Mouse (Mus musculus) MEL (cell line): ENCODE results near the gene Ttll8. TPM values are rescaled to one million over a fixed set of nuclear protein-coding genes. Genes with fewer than 3 reads are reported as not detected.

Experiments used
- DNase-seq: peaks from one replicate; pipeline ENCODE4 v3.0.0; 2011; ENCODE audit warnings: low read depth, low spot score
- H3K27ac ChIP-seq: 2 replicates; pipeline ENCODE4 v1.5.1; 2012; ENCODE audit warnings: low read depth, mild to moderate bottlenecking, control low read depth, low read length, moderate library complexity; ENCODE audit not compliant: control insufficient read depth
- H3K27me3 ChIP-seq, 2 experiments: fragments of 150-350 bp in 1 of 2; sonication (generic) in 1 of 2; 2 replicates each; pipeline ENCODE4 v1.6.1; 2012; ENCODE audit warnings: low read length in 2 of 2, mild to moderate bottlenecking in 2 of 2, improper control_type of control experiment in 1 of 2, moderate library complexity in 1 of 2; ENCODE audit not compliant: insufficient read depth in 2 of 2, control insufficient read depth in 1 of 2
- H3K36me3 ChIP-seq, 2 experiments: 2 replicates each; pipeline ENCODE4 v1.6.1; 2012 to 2014; ENCODE audit warnings: low read length in 2 of 2, improper control_type of control experiment in 1 of 2, inconsistent platforms in 1 of 2, mild to moderate bottlenecking in 1 of 2; ENCODE audit not compliant: insufficient read depth in 2 of 2, control insufficient read depth in 1 of 2
- H3K4me1 ChIP-seq, 2 experiments: fragments of 150-350 bp in 1 of 2; sonication (generic) in 1 of 2; 2 replicates each; pipeline ENCODE4 v1.6.1; 2012; ENCODE audit warnings: low read length in 2 of 2, improper control_type of control experiment in 1 of 2, mild to moderate bottlenecking in 1 of 2; ENCODE audit not compliant: insufficient read depth in 2 of 2, control insufficient read depth in 1 of 2
- H3K4me3 ChIP-seq, 2 experiments: fragments of 150-350 bp in 1 of 2; sonication (generic) in 1 of 2; 2 replicates each; pipeline ENCODE4 v1.5.1; 2012; ENCODE audit warnings: low read depth in 2 of 2, low read length in 2 of 2, mild to moderate bottlenecking in 2 of 2, moderate library complexity in 2 of 2, control low read depth in 1 of 2, improper control_type of control experiment in 1 of 2; ENCODE audit not compliant: control insufficient read depth in 1 of 2, insufficient read depth in 1 of 2
- H3K79me2 ChIP-seq: 2 replicates; pipeline ENCODE4 v1.6.1; 2012; ENCODE audit warnings: mild to moderate bottlenecking, low read length, moderate library complexity; ENCODE audit not compliant: control insufficient read depth, poor library complexity, insufficient read depth
- H3K9ac ChIP-seq: 2 replicates; pipeline ENCODE4 v1.6.1; 2012; ENCODE audit warnings: low read depth, mild to moderate bottlenecking, control low read depth, low read length, moderate library complexity; ENCODE audit not compliant: control insufficient read depth, poor library complexity, severe bottlenecking
- H3K9me3 ChIP-seq: fragments of 150-350 bp; sonication (generic); replicated peaks from 2 replicates; pipeline ENCODE4 v1.6.1; 2012; ENCODE audit warnings: mild to moderate bottlenecking, low read length, improper control_type of control experiment, moderate library complexity; ENCODE audit not compliant: insufficient read depth
- CHD1 ChIP-seq: IDR thresholded peaks from 2 replicates; pipeline ENCODE4 v1.6.1; 2012; ENCODE audit warnings: low read depth, mild to moderate bottlenecking, inconsistent platforms, low read length, improper control_type of control experiment
- CHD2 ChIP-seq: IDR thresholded peaks from 2 replicates; pipeline ENCODE4 v1.6.1; 2011; ENCODE audit warnings: low read length, improper control_type of control experiment
- CTCF ChIP-seq, 3 experiments: IDR thresholded peaks in 2 of 3; conservative IDR thresholded peaks in 1 of 3; 2 replicates each; pipeline ENCODE4 v1.5.1; 2011 to 2012; ENCODE audit warnings: low read length in 3 of 3, low read depth in 2 of 3, mild to moderate bottlenecking in 2 of 3, improper control_type of control experiment in 1 of 3, inconsistent platforms in 1 of 3, mixed read lengths in 1 of 3, moderate library complexity in 1 of 3; ENCODE audit not compliant: control insufficient read depth in 1 of 3, insufficient read depth in 1 of 3, poor library complexity in 1 of 3, severe bottlenecking in 1 of 3
- E2F4 ChIP-seq: IDR thresholded peaks from 2 replicates; pipeline ENCODE4 v1.6.1; 2011; ENCODE audit warnings: low read depth, low read length, improper control_type of control experiment, borderline replicate concordance
- EP300 ChIP-seq, 2 experiments: IDR thresholded peaks; 2 replicates each; pipeline ENCODE4 v1.6.1; 2011; ENCODE audit warnings: improper control_type of control experiment in 2 of 2, low read length in 2 of 2, low read depth in 1 of 2, mild to moderate bottlenecking in 1 of 2
- ETS1 ChIP-seq: IDR thresholded peaks from 2 replicates; pipeline ENCODE4 v1.6.1; 2012; ENCODE audit warnings: low read depth, mild to moderate bottlenecking, inconsistent platforms, low read length, improper control_type of control experiment, moderate library complexity
- GABPA ChIP-seq: IDR thresholded peaks from 2 replicates; pipeline ENCODE4 v1.6.1; 2012; ENCODE audit warnings: low read depth, mild to moderate bottlenecking, inconsistent platforms, low read length, improper control_type of control experiment, moderate library complexity
- HCFC1 ChIP-seq: IDR thresholded peaks from 2 replicates; pipeline ENCODE4 v1.6.1; 2012; ENCODE audit warnings: low read depth, mild to moderate bottlenecking, inconsistent platforms, low read length, improper control_type of control experiment, moderate library complexity
- JUND ChIP-seq: IDR thresholded peaks from 2 replicates; pipeline ENCODE4 v1.6.1; 2011; ENCODE audit warnings: low read depth, mild to moderate bottlenecking, improper control_type of control experiment, low read length
- MAFK ChIP-seq: IDR thresholded peaks from 2 replicates; pipeline ENCODE4 v1.6.1; 2011; ENCODE audit warnings: low read depth, mild to moderate bottlenecking, low read length, improper control_type of control experiment, borderline replicate concordance
- MAX ChIP-seq: IDR thresholded peaks from 2 replicates; pipeline ENCODE4 v1.6.1; 2011; ENCODE audit warnings: low read length, improper control_type of control experiment
- MAZ ChIP-seq: IDR thresholded peaks from 2 replicates; pipeline ENCODE4 v1.6.1; 2012; ENCODE audit warnings: low read depth, mild to moderate bottlenecking, inconsistent platforms, low read length, improper control_type of control experiment
- MYC ChIP-seq: IDR thresholded peaks from 2 replicates; pipeline ENCODE4 v1.6.1; 2011; ENCODE audit warnings: low read depth, mild to moderate bottlenecking, low read length, improper control_type of control experiment, moderate library complexity
- POLR2A ChIP-seq, 2 experiments: IDR thresholded peaks; 2 replicates each; pipeline ENCODE4 v1.6.1; 2011 to 2012; ENCODE audit warnings: low read length in 2 of 2, mild to moderate bottlenecking in 2 of 2, control low read depth in 1 of 2, improper control_type of control experiment in 1 of 2, low read depth in 1 of 2, moderate library complexity in 1 of 2; ENCODE audit not compliant: control insufficient read depth in 1 of 2, insufficient read depth in 1 of 2, poor library complexity in 1 of 2
- POLR2AphosphoS2 ChIP-seq: IDR thresholded peaks from 2 replicates; pipeline ENCODE4 v1.6.1; 2011; ENCODE audit warnings: low read length, improper control_type of control experiment
- POLR2AphosphoS5 ChIP-seq: IDR thresholded peaks from 2 replicates; pipeline ENCODE4 v1.6.1; 2012; ENCODE audit warnings: low read depth, borderline replicate concordance, mild to moderate bottlenecking, inconsistent platforms, low read length, moderate library complexity, mixed read lengths
- RAD21 ChIP-seq: IDR thresholded peaks from 2 replicates; pipeline ENCODE4 v1.6.1; 2011; ENCODE audit warnings: mild to moderate bottlenecking, low read depth, low read length, improper control_type of control experiment
- SMC3 ChIP-seq: IDR thresholded peaks from 2 replicates; pipeline ENCODE4 v1.6.1; 2011; ENCODE audit warnings: low read depth, low read length, improper control_type of control experiment
- TAL1 ChIP-seq: IDR thresholded peaks from 2 replicates; pipeline ENCODE4 v1.6.1; 2012; ENCODE audit warnings: mild to moderate bottlenecking, inconsistent platforms, low read length, moderate library complexity, mixed read lengths
- TCF12 ChIP-seq: IDR thresholded peaks from 2 replicates; pipeline ENCODE4 v1.6.1; 2014; ENCODE audit warnings: low read depth, mild to moderate bottlenecking, inconsistent platforms, low read length, improper control_type of control experiment, moderate library complexity
- UBTF ChIP-seq: IDR thresholded peaks from 2 replicates; pipeline ENCODE4 v1.6.1; 2012; ENCODE audit warnings: low read depth, mild to moderate bottlenecking, inconsistent platforms, low read length, improper control_type of control experiment, moderate library complexity, borderline replicate concordance; ENCODE audit not compliant: insufficient read depth
- USF2 ChIP-seq, 2 experiments: IDR thresholded peaks; 2 replicates each; pipeline ENCODE4 v1.6.1; 2011 to 2012; ENCODE audit warnings: improper control_type of control experiment in 2 of 2, low read length in 2 of 2, borderline replicate concordance in 1 of 2, inconsistent platforms in 1 of 2, low read depth in 1 of 2, mild to moderate bottlenecking in 1 of 2; ENCODE audit not compliant: insufficient read depth in 1 of 2
- ZC3H11A ChIP-seq: IDR thresholded peaks from 2 replicates; pipeline ENCODE4 v1.6.1; 2012; ENCODE audit warnings: low read depth, mild to moderate bottlenecking, inconsistent platforms, low read length, improper control_type of control experiment
- ZKSCAN1 ChIP-seq: IDR thresholded peaks from 2 replicates; pipeline ENCODE4 v1.6.1; 2012; ENCODE audit warnings: low read depth, mild to moderate bottlenecking, inconsistent platforms, low read length, improper control_type of control experiment, moderate library complexity
- ZMIZ1 ChIP-seq: IDR thresholded peaks from 2 replicates; pipeline ENCODE4 v1.6.1; 2012; ENCODE audit warnings: low read depth, mild to moderate bottlenecking, inconsistent platforms, low read length, improper control_type of control experiment, moderate library complexity
- ZNF384 ChIP-seq: IDR thresholded peaks from 2 replicates; pipeline ENCODE4 v1.6.1; 2012; ENCODE audit warnings: low read depth, mild to moderate bottlenecking, inconsistent platforms, low read length, improper control_type of control experiment
- polyA plus RNA-seq, 2 experiments: library from polyadenylated mRNA; stranded (reverse) in 1 of 2; unstranded in 1 of 2; fragments of >175 nt in 1 of 2; fragments of >200 nt in 1 of 2; gene quantifications; 2 replicates each; pipeline versions ENCODE4 v1.2.1 to v1.2.4; 2012; ENCODE audit warnings: low replicate concordance in 2 of 2, low read depth in 1 of 2; ENCODE audit not compliant: insufficient read length in 2 of 2, insufficient read depth in 1 of 2, missing spikeins in 1 of 2
- total RNA-seq: library from RNA; depleted of rRNA; stranded (reverse); fragments of 300-350 nt; gene quantifications from 2 replicates; pipeline ENCODE4 v1.2.3, GENCODE M21; 2012

Ttll8 gene
- total and polyA plus RNA-seq, 3 experiments: not detected

DNA sequence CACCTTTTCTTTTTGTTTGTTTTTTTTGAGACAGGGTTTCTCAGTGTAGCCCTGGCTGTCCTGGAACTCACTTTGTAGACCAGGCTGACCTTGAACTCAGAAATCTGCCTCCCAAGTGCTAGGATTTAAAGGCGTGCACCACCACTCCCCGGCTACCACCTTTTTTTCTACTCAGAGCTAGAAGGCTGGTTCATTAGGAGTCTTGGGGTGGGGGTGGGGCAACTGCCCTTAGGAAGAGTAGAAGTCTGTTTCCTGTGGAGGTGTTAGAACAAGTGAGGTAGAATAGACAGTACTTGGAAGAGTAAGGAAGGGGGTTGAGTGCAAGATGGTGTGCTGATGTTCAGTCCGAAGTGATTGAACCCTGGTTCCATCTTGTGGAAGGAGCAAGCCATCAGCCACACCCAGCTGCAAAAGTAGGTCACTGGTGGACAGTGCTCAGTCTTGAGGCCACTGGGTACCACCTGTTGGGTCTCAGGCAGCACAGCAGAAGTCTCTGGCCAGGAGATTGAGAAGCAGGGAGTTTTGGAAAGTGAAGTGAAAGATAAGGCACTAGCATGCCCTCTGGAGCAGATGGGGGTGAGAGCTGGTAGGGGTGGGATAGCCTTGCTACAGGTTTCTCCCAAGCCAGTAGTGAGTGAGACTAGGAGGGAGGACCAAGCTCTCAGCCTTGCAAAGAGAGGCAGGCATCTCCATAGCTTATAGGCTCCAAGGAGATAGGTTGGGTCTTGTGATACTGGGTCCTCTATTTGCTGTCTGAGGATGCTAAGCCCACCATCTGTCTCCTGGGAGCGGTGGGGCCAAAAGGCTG is 88.1 kb downstream of the Ttll8 start:
- Histone ChIP-seq H3K27me3 (no peaks in the 10 kb centered on the region), H3K4me1 (peaks cover 0 to 11% of the 10 kb centered on the region in 2 experiments; a peak in 2 of 4 replicates), H3K79me2 (peaks cover 23% of the 10 kb centered on the region), H3K27ac (no peak overlapping the region), H3K9me3 (no peaks in the 10 kb centered on the region), H3K9ac (no peak overlapping the region), H3K4me3 (no peak overlapping the region), H3K36me3 (peaks cover 2 to 8% of the 10 kb centered on the region in 2 experiments; a peak in 2 of 4 replicates)
- TF ChIP-seq ZMIZ1 (no peak), TAL1 (no peak), ZC3H11A (no peak), CHD1 (no peak)
- DNase-seq: no peak

DNA sequence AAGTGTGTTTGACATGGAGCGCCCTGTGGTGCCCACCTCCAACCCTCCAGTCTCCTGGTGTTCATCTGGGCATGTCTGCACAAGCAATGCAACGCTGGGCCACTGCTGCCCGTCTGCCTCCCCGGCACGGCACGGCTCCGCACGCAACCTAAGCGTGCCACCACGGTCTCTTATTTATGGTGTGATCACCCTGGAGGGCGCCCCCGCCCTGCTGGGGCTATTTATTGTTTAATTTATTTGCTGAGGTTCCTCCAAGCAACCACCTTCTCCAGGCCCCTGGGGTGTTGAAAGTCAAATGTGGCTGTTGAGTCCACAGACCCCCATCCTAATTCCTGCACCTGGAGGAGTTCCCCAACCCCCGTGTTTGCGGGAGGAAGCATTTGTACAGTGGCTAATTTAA is 89.2 kb downstream of the Ttll8 start:
- peaks cover 0 to 11% of the 10 kb centered on the region in 2 experiments; a peak in 2 of 4 replicates for H3K4me1 ChIP-seq

DNA sequence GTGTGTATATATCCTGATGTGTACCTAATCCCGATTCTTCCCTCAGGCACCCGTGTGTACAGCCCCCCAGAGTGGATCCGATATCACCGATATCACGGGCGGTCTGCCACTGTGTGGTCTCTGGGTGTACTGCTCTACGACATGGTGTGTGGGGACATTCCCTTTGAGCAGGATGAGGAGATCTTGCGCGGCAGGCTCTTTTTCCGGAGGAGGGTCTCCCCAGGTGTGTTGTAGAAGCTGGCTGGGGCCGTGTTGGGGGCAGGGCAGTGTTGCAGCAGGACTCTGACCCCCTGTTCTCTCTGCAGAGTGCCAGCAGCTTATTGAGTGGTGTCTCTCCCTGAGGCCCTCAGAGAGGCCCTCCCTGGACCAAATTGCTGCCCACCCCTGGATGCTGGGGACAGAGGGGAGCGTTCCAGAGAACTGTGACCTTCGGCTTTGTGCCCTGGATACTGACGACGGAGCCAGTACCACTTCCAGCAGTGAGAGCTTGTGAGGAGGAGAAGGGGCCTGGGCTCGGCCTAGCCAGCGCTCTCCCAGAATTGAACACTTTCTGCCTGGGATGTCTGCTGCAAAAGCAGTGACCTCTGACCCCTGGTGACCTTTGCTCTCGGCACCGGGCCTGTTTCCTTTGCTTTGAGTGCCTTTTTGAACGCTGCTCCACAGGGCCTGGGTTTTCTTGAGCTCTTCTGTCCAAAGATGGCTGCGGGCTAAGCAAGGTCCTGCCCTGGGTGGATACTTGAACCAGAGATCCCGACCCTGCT is 89.8 kb downstream of the Ttll8 start:
- H3K79me2 ChIP-seq: peaks cover 23% of the 10 kb centered on the region
- H3K27me3 ChIP-seq: no peaks in the 10 kb centered on the region
- peaks cover 2 to 8% of the 10 kb centered on the region in 2 experiments; a peak in 2 of 4 replicates for H3K36me3 ChIP-seq
- no peak for DNase-seq
- peak overlapping the region; percentile 88 for H3K9ac ChIP-seq
- H3K9me3 ChIP-seq: no peaks in the 10 kb centered on the region
- peak overlapping the region; percentile 65 to 78 for H3K4me3 ChIP-seq
- peaks cover 0 to 11% of the 10 kb centered on the region in 2 experiments; a peak in 2 of 4 replicates for H3K4me1 ChIP-seq
- no peak overlapping the region for H3K27ac ChIP-seq
- no peak for TF ChIP-seq CTCF (IDR thresholded peaks at IDR 0.05 in 2 of 3, conservative IDR thresholded peaks at IDR 0.05 in 1 of 3; ENCODE audit: control insufficient read depth in 1 of 3, insufficient read depth in 1 of 3, low read depth in 2 of 3, low read length in 3 of 3, poor library complexity in 1 of 3, severe bottlenecking in 1 of 3)
- TF ChIP-seq JUND: no peak
- no peak for TF ChIP-seq CHD1
- TF ChIP-seq POLR2AphosphoS2: no peak
- TF ChIP-seq CHD2: no peak
- no peak for TF ChIP-seq SMC3
- TF ChIP-seq ZKSCAN1: no peak
- TF ChIP-seq POLR2AphosphoS5: no peak
- no peak for TF ChIP-seq MAZ
- TF ChIP-seq ETS1: no peak
- no peak for TF ChIP-seq HCFC1
- no peak for TF ChIP-seq UBTF
- no peak for TF ChIP-seq RAD21
- no peak for TF ChIP-seq MYC

More for the DNA sequence above, 89.2 kb downstream of the Ttll8 start:
- Histone ChIP-seq H3K9ac (no peak overlapping the region), H3K27me3 (no peaks in the 10 kb centered on the region), H3K4me3 (no peak overlapping the region), H3K27ac (no peak overlapping the region), H3K9me3 (no peaks in the 10 kb centered on the region), H3K79me2 (peaks cover 23% of the 10 kb centered on the region), H3K36me3 (peaks cover 2 to 8% of the 10 kb centered on the region in 2 experiments; a peak in 2 of 4 replicates)
- TF ChIP-seq GABPA: no peak
- no peak for TF ChIP-seq E2F4
- no peak for TF ChIP-seq CHD2
- no peak for TF ChIP-seq POLR2A (IDR thresholded peaks at IDR 0.05; ENCODE audit: control insufficient read depth in 1 of 2, insufficient read depth in 1 of 2, low read depth in 1 of 2, low read length in 2 of 2, poor library complexity in 1 of 2)
- no peak for TF ChIP-seq POLR2AphosphoS5
- no peak for TF ChIP-seq EP300 (IDR thresholded peaks at IDR 0.05; ENCODE audit: low read depth in 1 of 2, low read length in 2 of 2)
- TF ChIP-seq CHD1: no peak
- TF ChIP-seq TCF12: no peak
- TF ChIP-seq MAX: no peak
- TF ChIP-seq POLR2AphosphoS2: no peak
- no peak for TF ChIP-seq SMC3
- no peak for TF ChIP-seq MAFK
- no peak for TF ChIP-seq TAL1
- TF ChIP-seq ZNF384: no peak
- TF ChIP-seq RAD21: no peak
- TF ChIP-seq ZKSCAN1: no peak
- no peak for TF ChIP-seq USF2 (IDR thresholded peaks at IDR 0.05; ENCODE audit: borderline replicate concordance in 1 of 2, insufficient read depth in 1 of 2, low read depth in 1 of 2, low read length in 2 of 2)
- no peak for DNase-seq
